Mouse (Mus musculus) adrenal gland, postnatal 10 days (tissue): Measurements from ENCODE around the gene Tmc8. TPM values are rescaled to one million over a fixed set of nuclear protein-coding genes. Genes with fewer than 3 reads are reported as not detected.
"Not testable (repeated sequence)": the region's sequence is repeated elsewhere in the genome, so short reads cannot be mapped to it uniquely, and the experiment has no call there.

Experiments
- DNase-seq: peaks from one replicate; pipeline ENCODE4 v3.0.0; 2021; ENCODE audit warnings: mixed read lengths
- total RNA-seq, 2 experiments: library from RNA; stranded (reverse); gene quantifications; 2 replicates each; pipeline ENCODE4 v1.2.3; 2021

Tmc8 gene
- total RNA-seq, 2 experiments from 2014 or later: 4.8 to 8.3 TPM

DNA sequence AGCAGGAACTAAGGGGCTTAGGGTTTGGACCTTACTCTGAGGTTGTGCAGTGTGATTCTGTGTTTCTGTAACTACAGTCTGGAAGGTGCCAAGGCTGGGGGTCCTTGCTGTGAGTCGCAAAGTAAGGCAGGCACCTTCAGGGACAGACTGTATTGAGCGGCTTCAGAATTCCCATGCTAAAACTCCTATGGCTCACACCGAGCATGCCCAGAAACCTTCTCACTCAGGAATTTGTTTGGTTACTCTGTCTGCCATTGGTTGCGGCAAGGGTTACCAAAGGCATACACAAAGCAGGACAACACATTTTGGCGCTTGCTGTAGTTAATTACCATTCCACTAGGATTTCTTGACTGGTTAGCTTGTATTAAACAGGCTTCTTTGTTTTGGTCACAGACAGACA is 44.3 kb downstream of the Tmc8 start:
- DNase-seq: peak; percentile 40

GRCm38 (mm10) chr11:117826916-117827315 is 45.0 kb downstream of the Tmc8 start:
- DNase-seq: no peak

DNA sequence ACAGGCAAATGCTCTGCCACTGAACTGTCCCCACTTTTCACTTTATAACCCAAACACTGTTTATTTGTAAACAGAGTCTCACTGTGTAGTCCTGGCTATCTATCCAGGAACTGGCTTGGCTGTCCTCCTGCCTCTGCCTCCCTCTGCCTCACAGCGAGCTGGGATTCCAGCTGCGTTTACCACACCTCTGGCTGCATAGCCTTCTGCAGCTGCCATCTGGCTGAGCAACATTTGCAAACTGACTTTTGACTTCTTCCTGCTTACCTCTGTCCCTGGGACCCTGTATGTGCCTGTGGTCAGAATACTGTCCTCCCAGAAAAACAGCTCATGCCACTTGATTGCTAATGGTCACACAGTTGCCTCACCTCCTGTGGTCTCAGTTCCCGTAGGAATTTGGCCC is 45.5 kb downstream of the Tmc8 start:
- no peak for DNase-seq

- peak; percentile 59 for DNase-seq
Observed at GRCm38 (mm10) chr11:117828149-117828887, 46.4 kb downstream of the Tmc8 start.

DNA sequence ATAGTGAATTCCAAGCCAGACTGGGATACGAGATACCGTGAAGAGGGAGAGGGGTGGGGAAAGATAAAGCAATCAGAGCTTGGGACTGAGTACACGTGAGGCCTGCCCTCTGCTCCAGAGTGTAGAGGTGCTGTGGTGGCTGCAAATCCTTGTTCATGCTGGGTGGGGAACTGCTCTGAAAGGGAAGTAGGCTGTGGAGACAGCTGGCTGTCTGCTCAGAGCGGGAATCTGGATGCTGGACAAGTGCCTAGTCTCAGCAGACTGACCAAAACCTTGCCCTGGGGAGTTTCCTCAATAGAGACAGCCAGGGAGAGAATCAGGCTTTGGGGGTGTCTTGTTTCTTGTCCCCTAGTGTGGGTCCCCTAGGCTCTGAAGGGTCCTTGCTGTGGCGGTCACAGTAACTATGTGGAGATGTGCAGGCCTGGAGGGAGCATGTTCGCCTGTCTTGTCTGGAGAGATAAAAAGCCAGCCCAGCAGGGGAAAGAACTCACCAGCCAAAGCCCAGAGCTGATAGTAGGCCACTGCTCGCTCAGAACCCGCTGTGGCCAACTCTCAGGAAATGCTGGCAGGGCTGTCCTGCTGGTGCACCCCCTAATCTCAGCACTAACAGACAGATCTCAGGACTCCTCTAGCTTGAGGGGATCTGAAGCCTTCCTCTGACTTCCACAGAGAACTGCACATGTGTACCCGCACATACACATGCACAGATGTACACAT is 47.2 kb downstream of the Tmc8 start:
- DNase-seq: peak; percentile 62

GRCm38 (mm10) chr11:117829671-117830215 is 47.9 kb downstream of the Tmc8 start:
- peak; percentile 67 for DNase-seq

- no peak for DNase-seq
Observed at GRCm38 (mm10) chr11:117830401-117830800, 48.5 kb downstream of the Tmc8 start.

DNA sequence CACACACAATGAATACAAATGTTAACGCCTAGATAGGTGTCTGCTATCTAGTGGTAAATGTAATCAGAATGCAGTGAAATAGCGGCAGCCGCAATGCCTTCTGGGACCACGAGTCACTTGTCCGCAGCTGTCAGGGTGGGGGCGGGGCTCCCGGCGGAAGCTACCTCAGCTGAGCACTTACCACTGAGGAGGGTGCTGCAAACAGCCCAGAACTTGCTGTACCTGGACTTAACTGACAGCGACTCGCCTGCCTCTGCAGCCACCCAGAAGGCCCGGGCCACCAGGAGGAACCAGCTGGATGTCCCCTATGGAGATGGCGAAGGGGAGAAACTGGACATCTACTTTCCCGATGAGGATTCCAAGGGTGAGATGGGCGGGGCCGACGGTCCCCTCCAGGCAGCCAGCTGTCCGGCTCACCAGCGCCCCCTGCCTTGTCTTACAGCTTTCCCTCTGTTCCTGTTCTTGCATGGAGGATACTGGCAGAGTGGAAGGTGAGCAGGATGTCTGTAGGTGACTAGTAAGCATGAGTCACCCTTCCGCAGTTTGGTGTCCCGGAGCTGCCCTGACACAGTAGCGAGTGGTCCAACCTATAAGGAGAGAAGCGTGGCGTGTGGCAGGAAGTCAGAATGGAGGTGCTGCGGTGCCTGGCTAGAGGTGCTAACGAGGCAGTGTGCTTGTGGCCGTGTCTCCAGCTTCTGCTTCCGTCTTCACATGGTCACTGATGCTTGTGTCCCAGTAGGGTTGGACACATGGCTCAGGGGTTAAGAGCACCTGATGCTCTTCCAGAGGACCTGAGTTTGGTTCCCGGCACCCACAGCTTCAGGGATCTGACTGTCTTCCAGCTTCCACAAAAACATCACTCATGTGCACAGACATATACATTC is 50.5 kb downstream of the Tmc8 start:
- peak; percentile 78 for DNase-seq

- DNase-seq: not testable (repeated sequence)
Observed at GRCm38 (mm10) chr11:117833509-117833908, 51.6 kb downstream of the Tmc8 start.

- DNase-seq: no peak
Observed at GRCm38 (mm10) chr11:117834086-117834485, 52.2 kb downstream of the Tmc8 start.

DNA sequence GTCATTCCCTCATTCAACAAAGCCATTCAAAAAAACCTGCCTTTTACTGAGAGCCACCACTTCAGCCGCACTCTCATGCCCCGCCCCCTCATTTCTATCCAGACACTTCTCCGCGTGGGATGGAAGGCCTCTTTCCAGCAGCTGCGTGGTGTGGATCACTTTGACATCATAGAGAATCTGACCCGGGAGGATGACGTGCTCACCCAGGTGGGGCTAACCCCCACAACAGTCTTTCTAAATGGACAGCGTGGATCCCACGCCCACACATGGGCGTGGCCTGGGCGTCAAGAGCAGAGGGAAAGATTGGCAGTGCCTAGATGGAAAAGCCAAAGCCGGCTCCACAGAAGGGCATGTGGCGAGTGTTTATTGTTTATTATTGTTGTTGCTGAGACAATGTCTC is 54.4 kb downstream of the Tmc8 start:
- peak; percentile 43 for DNase-seq

DNA sequence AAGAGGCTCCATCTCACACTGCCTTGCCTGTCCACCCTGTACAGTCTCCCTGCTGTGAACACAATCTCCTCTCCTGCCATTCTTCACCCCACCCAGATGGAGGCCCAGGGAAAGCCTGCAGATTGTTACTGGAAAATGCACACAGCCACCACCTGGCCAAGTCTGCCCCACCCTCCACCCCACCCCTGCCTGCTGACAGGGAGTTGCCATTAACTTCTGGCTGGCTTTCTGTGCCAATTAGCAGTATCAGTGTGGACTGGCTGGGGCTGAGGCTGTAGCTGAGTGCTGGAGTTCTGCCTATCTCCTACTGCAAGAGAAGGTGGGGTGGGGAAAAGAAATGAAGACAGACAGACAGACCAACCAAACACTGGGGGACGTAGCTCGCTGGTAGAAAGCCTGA is 56.7 kb downstream of the Tmc8 start:
- DNase-seq: no peak

DNA sequence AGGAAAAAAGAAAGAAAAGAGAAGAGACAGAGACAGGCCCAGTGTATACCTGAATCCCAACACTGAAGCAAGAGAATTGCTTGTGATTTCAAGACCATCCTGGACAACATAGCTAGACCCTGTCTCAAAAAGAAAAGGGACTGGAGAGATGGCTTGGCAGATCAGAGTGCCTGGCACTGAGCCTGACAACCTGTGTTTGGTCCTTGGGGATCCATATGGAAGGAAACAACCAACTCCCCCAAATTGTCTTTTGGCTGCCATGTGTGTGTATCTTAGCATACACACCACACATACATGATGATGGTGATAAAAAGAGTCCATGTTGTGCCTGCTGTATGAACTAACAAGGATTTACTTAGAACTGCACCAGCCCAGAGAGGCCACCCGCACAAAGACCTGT is 57.1 kb downstream of the Tmc8 start:
- no peak for DNase-seq

- DNase-seq: no peak
Observed at GRCm38 (mm10) chr11:117840910-117841309, 59.0 kb downstream of the Tmc8 start.

Other genes starting within 250 kb of the Tmc8 start
- gene Tnrc6c, start 127.8 kb upstream of the Tmc8 start, total RNA-seq: 10 to 100 TPM; 20.3 to 23.7 TPM
- 10 to 100 TPM; 35.5 to 53.2 TPM for gene Tmc6, start 122 bp downstream of the Tmc8 start, total RNA-seq
- gene 6030468B19Rik, start 15.6 kb downstream of the Tmc8 start, total RNA-seq: under 1 TPM; 0.42 to 0.45 TPM
- under 1 TPM; 0.57 to 0.58 TPM for gene Gm20708, start 27.6 kb downstream of the Tmc8 start, total RNA-seq
- gene Syngr2, start 27.6 kb downstream of the Tmc8 start, total RNA-seq: 10 to 100 TPM; 60.2 to 69.5 TPM
- gene Afmid, start 43.8 kb downstream of the Tmc8 start, total RNA-seq: 10 to 100 TPM; 14.1 to 17.7 TPM
- gene Tk1, start 44.0 kb downstream of the Tmc8 start, total RNA-seq: 10 to 100 TPM; 39.7 to 47.3 TPM
- gene Birc5, start 67.2 kb downstream of the Tmc8 start, total RNA-seq: 10 to 100 TPM; 23.3 to 28.0 TPM
- not detected for gene Tmem235, start 78.7 kb downstream of the Tmc8 start, total RNA-seq
- 10 to 100 TPM in 1 of 2 experiments, 1 to 10 TPM in 1; 9.5 to 17.3 TPM for gene Tha1, start 91.4 kb downstream of the Tmc8 start, total RNA-seq
- 1 to 10 TPM; 5.0 to 9.0 TPM for gene Socs3, start 188.0 kb downstream of the Tmc8 start, total RNA-seq
- 10 to 100 TPM; 30.9 to 31.0 TPM for gene Pgs1, start 204.2 kb downstream of the Tmc8 start, total RNA-seq